Mouse (Mus musculus) megakaryocyte, adult 5-6 weeks (primary cell): ENCODE results near the gene Lrrtm4. TPM values are rescaled to one million over a fixed set of nuclear protein-coding genes. Genes with fewer than 3 reads are reported as not detected.

Experiments
- ATAC-seq: 2 replicates; pipeline ENCODE4 v1.8.0; 2016; ENCODE audit warnings: mild to moderate bottlenecking, inconsistent platforms; ENCODE audit not compliant: poor library complexity, severe bottlenecking
- total RNA-seq, 2 experiments: library from RNA; stranded (forward) in 1 of 2; stranded (reverse) in 1 of 2; fragments of 153-499, 151-499 nt in 1 of 2; fragments of 221-1000, 200-1000 nt in 1 of 2; gene quantifications; 2 replicates each; pipeline versions ENCODE4 v1.2.3 to v1.2.4; 2015 to 2017

The Lrrtm4 gene
- total RNA-seq, 2 experiments from 2014 or later: not detected

DNA sequence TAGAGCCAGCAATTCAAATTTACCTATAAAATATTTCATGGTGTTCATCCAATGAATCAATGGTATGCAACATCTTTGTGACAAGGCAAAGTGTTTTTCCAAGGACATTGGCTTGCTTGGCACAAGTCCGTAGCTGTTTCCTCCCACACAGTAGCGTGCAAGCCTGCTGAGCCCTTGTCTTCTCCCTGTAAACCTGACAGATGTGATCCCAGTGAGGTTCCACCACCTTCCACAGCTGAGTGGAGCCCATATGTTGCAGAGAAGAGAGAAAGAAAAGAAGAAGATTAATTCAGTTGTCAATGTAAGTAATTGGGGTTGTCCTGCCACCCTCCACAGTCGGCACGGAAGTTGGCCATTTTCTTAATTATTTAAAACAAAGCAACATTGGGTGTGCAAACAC lies 645.4 kb downstream of the Lrrtm4 start:
- no peak for ATAC-seq

DNA sequence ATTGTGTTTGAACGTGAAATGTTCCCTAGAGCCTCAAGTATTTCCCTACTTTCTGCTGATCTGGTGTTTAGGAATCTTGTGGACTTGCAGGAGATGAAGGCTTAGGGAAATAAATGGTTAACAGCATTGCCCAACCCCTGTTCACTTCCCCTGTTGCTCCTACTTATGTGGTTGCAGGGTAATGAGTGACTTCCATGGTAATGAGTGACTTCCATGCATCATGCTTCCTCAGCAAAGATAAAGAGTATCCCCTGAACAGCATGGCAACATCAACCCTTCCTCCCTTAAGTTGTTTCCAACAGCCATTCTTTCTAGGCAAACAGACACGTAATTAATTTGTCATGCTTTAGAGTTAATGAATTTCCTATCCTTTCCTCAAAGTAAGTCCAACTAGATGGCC lies 685.5 kb downstream of the Lrrtm4 start:
- no peak for ATAC-seq

DNA sequence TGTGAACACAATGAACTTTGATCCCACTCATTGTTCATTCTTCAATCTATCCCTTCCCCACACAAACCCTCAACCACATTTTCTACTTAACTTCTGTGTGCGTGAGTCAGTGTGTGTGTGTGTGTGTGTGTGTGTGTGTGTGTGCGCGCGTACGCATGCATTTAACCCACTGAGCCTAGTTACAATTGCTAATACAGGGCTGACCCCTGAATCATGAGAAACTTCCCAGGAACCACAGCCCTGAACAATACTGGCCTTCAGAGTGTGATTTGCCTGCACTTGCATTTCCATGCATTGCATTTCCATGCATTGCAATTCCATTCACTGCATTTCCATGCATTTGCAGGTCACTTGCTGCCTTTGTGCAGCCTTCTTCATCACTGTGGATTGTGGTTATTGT lies 701.8 kb downstream of the Lrrtm4 start:
- no peak for ATAC-seq

DNA sequence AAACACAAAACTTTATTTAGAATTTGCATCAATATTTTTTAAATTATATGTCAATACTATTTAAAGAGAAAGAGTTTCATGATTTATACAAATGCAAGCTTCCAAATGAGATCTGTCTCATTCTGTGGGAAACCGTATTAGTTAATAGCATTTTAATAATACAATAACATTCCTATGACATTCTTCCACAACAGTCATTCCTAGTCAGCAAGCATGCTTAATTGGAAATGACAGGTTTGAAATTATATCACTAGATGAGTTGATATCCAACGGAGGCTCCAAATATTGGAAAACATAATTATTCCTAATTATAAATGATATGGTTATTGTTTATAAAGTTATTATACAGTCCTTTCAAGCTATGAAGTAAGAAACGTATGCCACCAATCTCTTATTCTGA lies 714.7 kb downstream of the Lrrtm4 start:
- no peak for ATAC-seq

DNA sequence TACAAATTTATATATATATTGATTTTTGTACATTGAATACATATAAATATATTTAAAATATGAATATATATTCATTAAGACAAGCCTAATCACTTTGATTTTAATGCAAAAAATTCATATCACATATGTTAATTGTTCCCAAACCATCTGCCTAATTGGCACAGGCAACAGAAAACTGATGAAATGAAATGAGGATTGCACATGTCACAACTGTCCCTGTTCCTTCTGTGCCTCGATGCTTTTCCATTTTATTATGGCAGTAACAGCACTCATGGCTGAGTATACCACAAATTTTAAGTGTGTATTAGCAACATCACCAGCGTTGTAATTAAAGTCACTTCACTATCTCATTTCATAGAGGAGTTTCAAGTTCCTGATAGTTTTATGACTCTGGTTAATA lies 732.1 kb downstream of the Lrrtm4 start:
- ATAC-seq: no peak

DNA sequence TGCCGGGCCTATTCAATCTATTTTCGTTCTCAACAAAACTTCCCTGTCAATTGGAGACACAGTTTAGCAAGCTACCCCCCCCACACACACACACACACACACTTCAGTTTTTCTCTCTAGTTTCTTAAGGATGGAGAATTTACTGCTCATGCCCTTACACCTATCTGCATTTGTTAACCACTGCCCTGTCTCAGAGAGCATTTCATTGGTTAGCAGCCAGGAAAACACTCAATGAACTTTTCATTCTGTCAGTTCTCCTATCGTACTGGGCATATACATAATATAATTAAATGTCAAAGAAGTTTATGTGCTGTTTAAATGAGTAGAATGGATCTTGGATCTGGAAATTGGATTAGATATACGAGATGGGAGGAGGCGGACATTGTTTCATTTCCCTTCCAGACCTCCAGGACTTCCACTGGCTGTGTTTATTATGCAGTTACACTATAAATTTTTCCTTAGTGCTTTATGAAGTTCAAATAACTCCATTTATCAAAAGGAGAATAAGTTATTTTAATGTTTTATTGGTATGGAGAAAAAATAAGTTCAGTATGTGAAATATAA lies 742.0 kb downstream of the Lrrtm4 start:
- ATAC-seq: no peak

DNA sequence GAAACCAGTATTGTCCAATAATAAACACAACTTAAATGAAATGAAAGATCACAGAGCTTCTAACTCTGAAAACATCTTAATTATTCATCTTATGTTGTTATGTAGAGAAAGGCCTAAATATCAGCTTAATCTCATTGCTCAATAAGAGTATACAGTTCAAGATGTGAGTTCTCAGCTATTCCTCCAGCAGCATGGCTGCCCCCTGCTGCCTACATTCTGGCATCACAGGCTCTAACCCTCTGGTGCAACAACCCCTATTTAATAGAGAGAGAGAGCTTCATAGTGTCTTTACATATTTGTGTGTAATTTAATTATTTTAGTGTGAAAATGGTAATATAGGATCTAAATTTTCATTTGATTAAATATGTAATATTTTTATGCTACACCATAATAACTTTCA lies 767.6 kb downstream of the Lrrtm4 start:
- ATAC-seq: no peak

DNA sequence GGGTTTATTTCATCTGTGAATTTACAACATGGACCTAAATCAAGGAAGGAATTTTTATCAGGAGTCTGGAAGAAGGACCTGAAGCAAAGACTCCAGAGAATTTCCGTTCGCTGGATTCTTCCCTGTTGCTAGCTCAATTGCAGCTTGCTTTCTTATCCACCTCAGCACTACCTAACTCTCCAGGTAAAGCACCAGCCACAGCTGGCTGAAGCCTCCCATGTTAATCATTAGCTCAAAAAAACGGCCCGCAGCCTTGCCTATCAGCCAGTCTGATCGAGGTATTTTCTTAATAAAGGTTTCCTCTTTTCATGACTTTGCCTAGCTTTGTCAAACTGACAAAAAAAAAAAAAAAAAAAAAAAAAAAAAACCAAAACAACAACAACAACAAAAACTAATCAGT lies 805.1 kb downstream of the Lrrtm4 start:
- no peak for ATAC-seq

DNA sequence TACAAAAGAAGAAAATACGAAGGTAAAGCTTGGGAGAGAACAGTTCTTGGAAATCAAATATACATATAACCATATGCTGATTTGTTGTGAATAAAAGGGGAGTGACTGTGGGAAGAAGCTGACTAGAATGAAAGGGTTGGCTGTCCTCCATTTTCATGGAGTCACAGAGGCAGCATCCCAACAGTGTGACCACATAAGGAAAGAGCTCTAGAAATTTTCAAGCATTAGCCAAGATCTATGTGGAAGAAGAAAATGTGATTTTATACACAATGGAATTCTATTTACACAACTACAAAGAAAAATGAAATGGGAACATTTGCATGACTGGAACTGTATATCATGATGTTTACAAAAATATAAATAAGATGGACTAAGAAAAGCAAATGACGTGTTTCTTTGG lies 821.1 kb downstream of the Lrrtm4 start:
- ATAC-seq: no peak

DNA sequence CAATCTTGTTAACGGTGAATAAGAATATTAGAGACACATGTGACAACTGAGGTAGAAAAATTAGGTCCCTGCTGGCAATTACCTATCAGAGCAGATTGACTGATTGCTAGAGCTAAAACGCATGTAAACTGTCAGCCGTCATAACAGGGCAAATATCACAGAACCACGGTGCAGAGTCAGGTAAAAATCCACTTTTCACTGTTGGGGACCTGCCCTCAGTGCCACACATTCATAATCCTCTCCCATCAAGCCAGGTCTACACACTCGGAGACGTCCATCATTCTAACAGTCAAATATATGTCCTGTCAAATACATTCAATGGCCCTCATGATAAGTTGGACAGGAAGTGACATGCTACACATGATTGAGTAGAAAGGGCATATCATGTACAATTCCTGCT lies 826.6 kb downstream of the Lrrtm4 start:
- no peak for ATAC-seq

DNA sequence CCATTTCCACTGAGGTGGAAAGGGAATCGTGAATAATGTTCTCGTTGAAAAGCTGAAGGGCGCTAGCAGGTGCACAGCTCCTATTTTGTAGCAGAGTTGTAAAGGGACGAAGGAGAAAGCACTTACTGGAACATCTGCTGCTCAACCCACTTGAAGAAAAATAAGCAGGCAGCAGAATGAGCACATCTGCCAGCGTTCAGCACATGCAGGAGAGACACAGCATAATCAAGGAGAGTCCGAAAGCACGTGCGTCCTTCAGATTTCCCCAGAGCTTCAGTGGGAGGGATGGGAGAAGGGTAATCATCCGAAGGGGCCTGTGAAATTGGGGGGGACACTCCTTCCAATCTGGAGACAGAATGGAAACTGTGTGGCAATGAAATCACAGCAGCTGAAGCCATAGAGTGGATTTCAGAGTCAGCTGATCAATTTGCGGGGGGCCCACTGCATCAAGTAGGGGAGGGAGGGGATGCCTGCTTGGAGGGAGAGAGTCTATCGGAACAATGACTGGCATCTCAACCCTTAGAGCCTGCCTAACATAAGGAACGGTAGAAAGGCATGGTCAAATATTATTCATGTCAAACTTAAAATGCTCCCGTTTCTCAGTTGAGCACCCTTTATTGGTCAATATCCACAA lies 838.4 kb downstream of the Lrrtm4 start:
- ATAC-seq: no peak

Other genes with a start within 250 kb of the Lrrtm4 start
- not detected in 2 replicates for gene Gm20594, start 201.0 kb upstream of the Lrrtm4 start, total RNA-seq (2015)
- not detected in 2 replicates for gene Gm20594, start 201.0 kb upstream of the Lrrtm4 start, total RNA-seq (2017)